Mouse (Mus musculus) urinary bladder, postnatal 25 days (tissue): ENCODE measurements around the gene Eif3j1.
A peak's percentile ranks its signal among the peaks of the same experiment; 100 is the strongest.

Experiments
- DNase-seq: peaks from one replicate; pipeline ENCODE4 v3.0.0; 2022; ENCODE audit warnings: low spot score

Gene Eif3j1

DNA sequence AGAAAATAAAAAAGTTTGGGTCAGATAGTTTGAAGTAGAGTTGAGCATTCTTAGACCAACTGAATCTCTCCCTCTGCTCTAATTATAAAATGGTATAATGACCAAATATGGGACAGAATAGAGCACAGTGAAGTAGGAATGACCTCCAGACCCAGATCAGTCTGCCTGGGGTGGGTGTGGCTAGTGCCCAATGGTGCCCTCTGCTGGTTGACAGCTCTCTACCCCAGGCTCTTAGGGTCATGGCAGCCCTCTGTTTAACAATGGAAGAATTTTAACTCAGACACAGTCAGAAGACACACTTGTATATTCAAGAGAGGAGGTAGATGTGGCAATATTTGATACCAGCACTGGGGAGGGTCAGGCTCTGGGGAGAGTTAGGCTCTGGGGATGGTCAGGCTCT is 73.7 kb downstream of the Eif3j1 start:
- peak; percentile 15 for DNase-seq
